Mouse (Mus musculus): ENCODE results near the gene Suox.

DNA sequence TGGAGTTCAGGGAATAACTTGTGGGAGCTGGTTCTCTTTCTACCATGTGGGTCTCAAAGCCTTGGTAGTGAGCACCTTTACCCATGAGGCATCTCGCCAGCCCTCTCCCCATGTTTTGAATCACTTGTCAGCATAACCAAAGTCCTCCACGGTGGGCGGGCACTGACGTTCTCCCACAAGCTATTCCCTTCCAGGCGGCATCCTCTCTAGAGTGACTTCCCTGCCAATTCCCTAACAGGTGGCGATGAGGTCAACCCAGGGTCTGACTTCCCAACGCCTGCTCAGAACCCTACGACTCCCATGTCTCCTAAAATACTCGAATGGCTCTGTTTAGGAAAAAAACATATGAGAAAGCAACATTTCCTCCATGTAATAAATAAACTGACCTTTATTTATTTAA lies 16.0 kb downstream of the Suox start:
- no peak for TF ChIP-seq CTCF (IDR thresholded peaks at IDR 0.05; ENCODE audit: control insufficient read depth, insufficient read depth, insufficient read length)
- TF ChIP-seq USF1 (IDR thresholded peaks at IDR 0.05; ENCODE audit: low read depth), result no peak
- TF ChIP-seq CEBPB (IDR thresholded peaks at IDR 0.05; ENCODE audit: low read depth), result no peak
- no peak for TF ChIP-seq MAX (IDR thresholded peaks at IDR 0.05)

Data from C2C12 (cell line).